Mouse (Mus musculus) left cerebral cortex, adult 18-20 months (tissue): ENCODE data around the gene Scube1. TPM values are rescaled to one million over a fixed set of nuclear protein-coding genes. Genes with fewer than 3 reads are reported as not detected.

Experiments used
- DNase-seq, 2 experiments: peaks; one replicate each; pipeline ENCODE4 v3.0.0; 2021 to 2022; ENCODE audit warnings: low spot score in 2 of 2, mixed read lengths in 1 of 2
- long read RNA-seq, 2 experiments: library from polyadenylated mRNA; stranded (forward); transcript quantifications; one replicate each; pipeline ENCODE4 v2.0.0; 2021
- total RNA-seq, 2 experiments: library from RNA; stranded (reverse); gene quantifications; 2 replicates each; pipeline ENCODE4 v1.2.3; 2021

Scube1 gene
- total RNA-seq: 10 to 100 TPM; 51.8 to 67.1 TPM
- long read RNA-seq, experiment 1, transcript Scube1-201 (23 exons, 3,991 nt): minor isoform, 8 of 39 reads
- long read RNA-seq, experiment 1, transcript Scube1-205 (22 exons, 2,989 nt): major isoform, 9 of 39 reads
- long read RNA-seq, experiment 1, partial matches to known transcripts: 10 of 39 reads
- long read RNA-seq, experiment 1, other reads (novel, unspliced or antisense): 12 of 39 reads
- long read RNA-seq, experiment 2, partial matches to known transcripts: 2 of 17 reads
- long read RNA-seq, experiment 2, other reads (novel, unspliced or antisense): 7 of 17 reads

DNA sequence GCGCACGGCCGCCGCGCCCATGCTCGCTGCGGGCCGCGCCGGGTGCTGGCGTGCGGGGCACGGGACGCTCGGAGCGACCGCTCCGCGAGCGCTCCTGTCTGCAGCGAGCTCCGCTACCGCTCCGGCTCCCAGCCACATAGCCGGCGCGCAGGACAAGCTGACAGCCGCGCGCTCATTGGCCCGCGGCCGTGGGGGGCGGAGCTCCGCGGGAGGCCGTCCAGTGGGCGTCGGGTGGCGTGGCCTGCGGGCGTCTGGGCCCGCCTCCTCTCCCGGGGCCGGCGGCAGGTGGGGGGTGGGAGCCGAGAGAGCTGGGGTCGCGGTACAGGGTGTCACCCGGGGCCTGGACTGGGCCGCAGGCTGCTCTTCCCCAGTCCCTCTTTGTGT, at the start of gene Scube1:
Scube1 (minus strand) TSS at position 136 of the 384 bp plus-strand sequence.
- DNase-seq: peak; percentile 85 to 92

DNA sequence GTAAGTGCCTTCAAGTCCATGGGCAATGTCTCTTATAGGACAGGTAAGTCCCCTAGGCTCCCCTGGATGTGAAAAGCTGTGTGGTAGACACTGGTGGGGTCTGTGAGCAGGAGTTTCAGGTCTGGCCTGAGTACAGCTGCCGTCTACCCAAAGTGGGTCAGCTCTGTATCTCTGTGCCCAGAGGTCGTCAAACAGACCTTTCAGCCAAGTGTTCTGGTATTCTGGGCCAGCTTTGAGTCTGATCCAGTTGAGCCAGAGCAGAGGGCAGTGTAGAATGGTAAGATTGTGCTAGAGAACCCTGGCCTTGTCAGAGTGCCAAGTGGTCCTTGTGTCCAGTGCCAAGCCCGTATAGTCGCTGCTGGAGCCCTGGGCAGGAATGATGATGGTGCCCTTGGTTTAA, 48.1 kb upstream of the Scube1 start:
- no peak for DNase-seq

DNA sequence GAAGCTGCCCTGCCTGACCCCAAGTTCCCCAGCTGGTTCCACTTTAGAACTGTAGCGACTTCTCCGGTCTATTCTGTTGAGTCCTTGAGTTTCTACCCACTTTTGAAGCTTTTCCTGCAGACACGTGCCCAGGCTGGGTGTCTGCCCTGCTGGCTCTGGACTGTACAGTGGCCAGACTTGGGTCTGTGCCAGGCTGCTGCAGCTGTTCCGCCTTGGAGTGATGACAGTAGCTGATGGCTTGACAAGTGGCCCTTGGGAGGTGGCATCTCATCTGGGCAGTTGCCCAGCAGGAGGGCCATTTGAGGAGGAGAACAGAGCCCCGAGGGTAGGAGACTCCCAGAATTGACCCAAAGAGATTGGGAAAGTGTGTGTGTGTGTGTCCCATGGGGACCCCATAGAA, 47.6 kb upstream of the Scube1 start:
- no peak for DNase-seq

DNA sequence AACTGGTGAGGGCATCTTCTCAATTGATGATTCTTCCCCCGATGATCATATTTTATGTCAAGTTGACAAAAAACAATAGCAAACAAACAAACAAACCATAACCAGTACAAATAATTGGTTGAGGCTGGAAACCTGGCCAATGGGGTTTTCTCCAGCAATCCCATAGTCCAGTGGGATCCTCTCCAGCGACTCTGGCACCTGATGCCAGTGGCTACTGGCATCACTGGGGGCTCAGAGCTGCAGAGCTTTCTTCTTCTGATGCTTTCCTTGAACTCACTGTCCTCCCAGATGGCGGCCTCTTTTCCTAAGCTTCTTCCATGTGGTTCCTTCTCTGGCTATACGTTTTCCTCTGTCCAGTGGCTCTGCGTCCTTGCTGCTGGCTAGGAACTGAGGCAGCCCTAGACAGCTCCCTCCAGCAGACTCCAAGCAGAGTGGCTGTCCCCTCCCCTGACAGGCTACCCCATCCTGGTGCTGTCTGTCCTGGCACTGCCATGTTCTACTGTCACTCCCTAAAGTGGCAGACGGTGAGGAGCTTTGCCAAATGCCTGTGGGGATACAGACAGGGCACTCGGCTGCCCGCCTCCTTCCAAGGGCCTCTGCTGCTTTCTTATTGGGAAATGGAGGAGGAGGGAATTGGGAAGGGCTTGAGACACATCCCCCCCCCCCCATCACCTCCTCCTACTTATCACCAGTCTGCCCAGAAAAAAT, 46.7 kb upstream of the Scube1 start:
- no peak for DNase-seq

GRCm38 (mm10) chr15:83765388-83766029, 40.7 kb upstream of the Scube1 start:
- no peak for DNase-seq

DNA sequence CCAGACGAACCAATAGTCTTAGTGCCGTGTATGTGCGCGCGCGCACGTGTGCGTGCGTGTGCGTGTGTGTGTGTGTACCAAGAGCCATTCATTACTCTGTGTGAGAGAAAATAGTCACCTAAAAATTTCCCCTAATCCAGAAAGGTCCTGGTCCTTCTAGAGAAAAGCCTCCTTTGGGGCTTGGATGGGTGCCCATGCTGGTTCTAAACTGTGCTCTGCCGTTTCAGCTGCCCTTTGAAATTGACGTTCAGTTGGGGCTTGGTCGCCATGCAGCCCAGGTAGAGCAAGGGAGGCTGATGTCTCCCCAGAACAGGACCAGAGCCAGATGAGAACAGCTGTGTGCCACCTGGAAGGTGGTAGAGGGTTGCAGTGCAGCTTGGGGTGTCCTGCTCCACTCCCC, 36.7 kb upstream of the Scube1 start:
- no peak for DNase-seq

DNA sequence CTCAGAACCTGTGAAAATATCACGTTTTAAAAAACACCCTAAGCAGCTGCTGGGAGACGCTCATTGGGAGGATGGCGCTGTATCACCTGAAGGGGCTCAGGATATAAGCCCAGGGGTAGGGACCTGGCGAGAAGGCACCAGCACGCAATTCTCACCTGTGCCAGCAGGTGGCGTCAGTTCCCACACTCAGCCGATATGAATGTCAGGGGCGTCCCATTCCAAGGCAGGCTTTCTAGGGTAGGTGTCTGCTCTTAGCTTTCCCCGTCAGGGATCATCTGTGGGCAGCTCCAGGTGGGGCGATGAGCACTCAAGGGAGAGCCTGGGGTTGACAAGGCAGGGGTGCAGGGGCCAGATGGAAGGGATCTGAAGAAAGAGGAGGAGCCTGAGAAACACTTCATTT, 35.9 kb upstream of the Scube1 start:
- peak; percentile 57 to 75 for DNase-seq

- DNase-seq: no peak
Observed at GRCm38 (mm10) chr15:83758958-83759357, 34.1 kb upstream of the Scube1 start.

GRCm38 (mm10) chr15:83756742-83757141, 31.9 kb upstream of the Scube1 start:
- DNase-seq: peak in 1 of 2 experiments; percentile 35

DNA sequence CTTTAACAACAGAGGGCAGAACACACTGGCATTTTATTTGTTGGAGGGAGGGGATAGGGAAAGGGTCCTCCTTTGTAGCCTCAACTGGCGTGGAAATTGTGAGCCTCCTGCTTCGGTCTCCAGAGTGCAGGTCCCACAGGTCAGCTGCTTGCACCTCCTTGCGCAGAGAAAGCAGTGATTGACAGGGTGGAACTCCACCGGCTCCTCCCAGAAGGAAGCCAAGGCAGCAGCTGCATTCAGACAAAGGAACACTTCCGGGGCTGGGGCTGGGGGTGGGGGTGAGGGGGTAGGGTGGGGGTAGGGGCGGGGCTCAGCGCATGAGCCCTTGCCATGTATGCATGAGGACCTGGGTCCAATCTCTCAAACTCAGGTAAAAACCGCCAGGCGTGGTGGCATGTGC, 24.6 kb upstream of the Scube1 start:
- DNase-seq: no peak

- no peak for DNase-seq
Observed at GRCm38 (mm10) chr15:83748986-83749385, 24.2 kb upstream of the Scube1 start.

GRCm38 (mm10) chr15:83746311-83746710, 21.5 kb upstream of the Scube1 start:
- DNase-seq: peak; percentile 77 to 87

- no peak for DNase-seq
Observed at GRCm38 (mm10) chr15:83742018-83742417, 17.2 kb upstream of the Scube1 start.

DNA sequence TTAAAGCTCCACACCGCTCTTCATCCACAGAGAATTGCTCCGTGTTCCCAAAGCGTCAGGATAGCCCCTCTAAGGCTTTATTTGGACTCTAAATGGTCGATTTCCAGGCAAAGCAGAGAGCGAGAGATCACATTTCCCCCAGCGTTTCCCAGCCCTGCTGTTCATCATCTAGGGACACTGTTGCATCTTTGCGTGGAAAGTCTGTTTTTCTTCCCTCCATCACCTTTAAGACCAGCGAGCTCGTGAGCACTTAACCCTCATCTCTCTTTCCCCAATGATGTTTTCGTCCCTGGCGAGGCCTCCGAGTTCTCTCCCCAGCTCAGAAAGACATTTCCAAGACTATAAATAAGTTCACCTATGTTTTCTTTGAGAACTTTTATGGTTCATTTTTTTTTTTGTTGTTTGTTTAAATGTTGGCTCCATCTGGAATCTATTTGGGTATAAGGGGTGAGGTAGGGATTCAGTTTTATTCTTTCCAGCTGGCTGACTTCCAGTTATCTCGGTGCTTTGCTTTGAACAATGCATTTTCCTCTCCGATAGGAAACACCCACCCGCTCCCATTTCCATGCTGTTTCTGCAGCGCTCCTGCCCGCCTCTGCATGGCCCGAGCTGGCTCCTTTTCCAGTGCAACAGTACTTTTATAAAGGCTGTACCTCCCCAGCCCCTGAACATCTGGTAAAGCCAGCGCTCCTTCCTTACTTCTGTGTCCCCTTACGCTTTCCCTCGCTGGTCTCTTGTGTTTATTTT, 16.0 kb upstream of the Scube1 start:
- peak; percentile 41 to 60 for DNase-seq

- DNase-seq: peak; percentile 44 to 60
Observed at GRCm38 (mm10) chr15:83727626-83728025, 2.8 kb upstream of the Scube1 start.

GRCm38 (mm10) chr15:83726741-83727140, 1.9 kb upstream of the Scube1 start:
- no peak for DNase-seq

DNA sequence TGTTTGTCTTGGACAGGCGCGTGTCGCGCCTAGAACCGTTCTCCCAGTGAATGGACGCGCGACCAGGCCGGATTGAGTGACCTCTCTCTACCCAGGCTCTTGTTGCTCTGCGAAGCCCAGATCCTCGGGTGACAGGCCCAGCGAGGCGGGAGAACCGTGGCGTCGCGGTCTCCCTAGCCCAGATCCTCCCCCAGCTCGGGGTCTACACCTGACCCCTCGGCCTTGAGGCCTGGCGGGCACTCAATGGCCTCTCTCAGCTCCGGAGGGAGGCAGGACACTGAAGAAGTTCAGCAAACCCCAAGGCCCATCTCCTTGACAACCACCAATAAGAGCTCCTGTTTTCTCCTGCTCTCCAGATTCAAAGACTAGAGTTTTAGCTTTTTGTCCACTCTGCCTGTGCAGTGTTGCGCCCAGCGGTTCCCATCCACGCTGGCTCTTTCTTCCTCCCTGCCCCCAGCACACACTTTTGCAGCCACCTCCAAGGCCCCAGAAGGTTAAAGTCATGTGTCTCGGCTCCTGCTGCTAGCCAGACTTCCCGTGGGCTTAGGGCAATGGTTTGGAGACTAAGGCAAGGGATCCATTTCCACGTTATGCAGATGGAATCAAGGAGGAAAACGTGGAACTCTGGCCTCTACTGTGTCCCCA, 857 bp upstream of the Scube1 start:
- DNase-seq: no peak

GRCm38 (mm10) chr15:83724160-83724885, 498 bp downstream of the Scube1 start:
- peak in 1 of 2 experiments; percentile 17 for DNase-seq

GRCm38 (mm10) chr15:83715582-83716228, 9.1 kb downstream of the Scube1 start:
- DNase-seq: no peak

DNA sequence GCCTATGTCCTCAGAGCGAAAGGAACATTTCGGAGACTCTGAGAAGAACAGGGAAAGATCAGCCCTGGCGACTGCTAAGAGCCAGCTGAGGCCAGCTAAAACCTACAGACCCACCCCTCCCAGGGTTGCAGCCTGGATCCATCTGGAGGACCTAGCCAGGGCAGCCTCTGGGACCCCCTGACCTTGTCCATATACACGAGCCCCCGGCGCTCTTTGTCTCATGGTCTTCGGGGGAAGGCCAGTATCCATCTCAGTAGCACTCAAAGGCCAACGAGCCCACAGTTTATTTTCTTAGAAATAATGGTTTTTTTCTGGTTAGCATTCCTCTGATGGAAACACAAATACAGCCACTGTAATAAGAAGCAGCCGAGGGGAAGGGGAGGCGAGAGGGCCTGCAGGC, 12.0 kb downstream of the Scube1 start:
- DNase-seq: no peak
